Mouse (Mus musculus): ENCODE measurements around the gene Susd5.
"Not testable (repeated sequence)": the region's sequence is repeated elsewhere in the genome, so short reads cannot be mapped to it uniquely, and the experiment has no call there.

Gene Susd5

DNA sequence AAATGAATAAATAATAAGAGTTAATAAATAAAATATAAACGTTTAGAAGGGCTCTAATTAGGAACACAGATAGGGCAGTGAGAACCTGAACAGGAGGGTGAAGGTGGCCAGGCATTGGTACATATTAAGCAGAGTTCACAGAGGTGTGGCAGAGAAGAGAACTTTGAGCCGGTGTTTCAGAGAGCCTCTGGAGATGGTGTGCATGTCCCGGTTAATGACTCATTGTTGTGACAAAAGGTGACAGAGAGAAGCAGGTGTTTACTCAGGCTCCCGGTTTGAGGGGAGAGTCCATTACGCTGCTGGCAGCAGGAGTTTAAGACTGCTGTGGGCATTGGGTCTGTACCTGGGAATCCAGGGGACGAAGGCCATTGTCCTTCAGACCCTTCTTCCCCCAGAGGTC, 12.4 kb downstream of the Susd5 start:
- no peak for DNase-seq (ENCODE audit: low read depth)

- DNase-seq (ENCODE audit: low read depth) = no peak
Observed at GRCm38 (mm10) chr9:114073681-114074080, 16.7 kb downstream of the Susd5 start.

DNA sequence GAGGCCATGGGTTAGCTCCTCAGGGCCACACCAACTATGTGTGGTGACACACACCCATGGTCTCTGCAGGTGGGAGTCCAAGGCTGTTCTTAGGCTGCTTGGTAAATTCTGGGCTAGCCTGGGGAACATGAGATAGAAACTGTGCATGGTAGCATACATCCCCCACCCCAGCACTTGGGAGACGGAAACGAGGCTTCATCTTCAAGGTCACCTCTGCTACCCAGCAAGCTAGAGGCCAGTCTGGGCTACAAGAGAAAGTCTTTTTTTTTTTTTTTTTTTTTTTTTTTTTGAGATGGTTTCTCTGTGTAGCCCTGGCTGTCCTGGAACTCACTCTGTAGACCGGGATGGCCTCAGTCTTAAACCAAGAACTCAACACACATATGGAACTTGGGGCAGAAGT, 29.5 kb downstream of the Susd5 start:
- DNase-seq (ENCODE audit: low read depth) = no peak

GRCm38 (mm10) chr9:114087106-114087815, 30.3 kb downstream of the Susd5 start:
- DNase-seq (ENCODE audit: low read depth) = no peak

DNA sequence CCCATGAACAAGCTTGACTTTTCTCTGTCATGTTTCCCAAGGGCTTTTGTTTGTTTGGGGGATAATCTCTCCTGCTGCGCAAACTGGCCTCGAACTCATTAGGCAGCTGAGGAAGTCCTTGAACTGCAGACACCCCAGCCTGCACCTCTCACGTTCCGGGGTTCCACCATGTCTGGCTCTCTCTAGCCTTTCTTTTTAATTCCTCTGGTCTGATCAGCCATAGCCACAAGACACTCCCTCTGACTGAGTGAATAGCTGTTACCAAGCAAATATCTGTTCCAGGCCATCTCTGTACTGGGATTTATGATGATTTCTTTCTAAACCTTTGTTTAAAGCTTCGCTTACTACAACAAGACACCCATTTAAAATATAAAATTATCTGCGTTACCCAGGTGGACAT, 31.9 kb downstream of the Susd5 start:
- not testable (repeated sequence) for DNase-seq (ENCODE audit: low read depth)

DNA sequence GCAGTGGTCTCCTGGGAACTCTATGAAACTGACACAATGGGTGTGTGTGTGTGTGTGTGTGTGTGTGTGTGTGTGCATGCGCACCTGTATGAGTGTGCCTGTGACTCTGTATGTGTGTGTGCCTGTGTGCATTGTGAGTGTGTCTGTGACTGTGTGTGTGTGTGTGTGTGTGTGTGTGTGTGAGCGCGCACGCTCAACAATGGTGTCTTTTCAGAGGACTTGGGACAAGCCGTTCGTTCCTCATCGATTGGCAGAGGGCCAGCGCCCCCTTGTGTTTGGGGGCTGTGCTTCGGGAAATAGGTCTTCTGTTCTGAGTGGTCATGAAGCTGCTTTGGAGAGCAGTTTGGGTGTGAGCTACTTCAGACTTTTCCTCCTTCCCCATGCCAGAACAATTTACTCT, 35.2 kb downstream of the Susd5 start:
- not testable (repeated sequence) for DNase-seq (ENCODE audit: low read depth)

DNA sequence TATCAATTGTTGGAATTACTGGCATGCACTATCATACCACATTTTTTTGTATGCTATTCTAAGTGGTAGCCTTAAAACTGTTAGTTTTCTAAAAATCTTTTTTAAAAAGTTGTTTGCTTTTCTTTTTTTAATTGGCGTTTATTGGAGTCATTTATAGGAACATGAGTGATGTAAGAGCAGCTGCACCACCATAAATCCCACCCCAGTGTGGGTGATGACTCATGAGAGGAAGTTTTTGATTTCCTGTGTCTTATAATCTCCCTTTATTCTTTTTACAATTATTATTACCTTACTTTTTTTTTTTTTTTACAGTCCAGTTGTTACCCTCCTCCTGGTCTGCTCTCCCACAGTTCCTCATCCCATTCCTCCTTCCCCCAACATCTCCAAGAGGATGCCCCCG, 37.9 kb downstream of the Susd5 start:
- DNase-seq (ENCODE audit: low read depth) = no peak

DNA sequence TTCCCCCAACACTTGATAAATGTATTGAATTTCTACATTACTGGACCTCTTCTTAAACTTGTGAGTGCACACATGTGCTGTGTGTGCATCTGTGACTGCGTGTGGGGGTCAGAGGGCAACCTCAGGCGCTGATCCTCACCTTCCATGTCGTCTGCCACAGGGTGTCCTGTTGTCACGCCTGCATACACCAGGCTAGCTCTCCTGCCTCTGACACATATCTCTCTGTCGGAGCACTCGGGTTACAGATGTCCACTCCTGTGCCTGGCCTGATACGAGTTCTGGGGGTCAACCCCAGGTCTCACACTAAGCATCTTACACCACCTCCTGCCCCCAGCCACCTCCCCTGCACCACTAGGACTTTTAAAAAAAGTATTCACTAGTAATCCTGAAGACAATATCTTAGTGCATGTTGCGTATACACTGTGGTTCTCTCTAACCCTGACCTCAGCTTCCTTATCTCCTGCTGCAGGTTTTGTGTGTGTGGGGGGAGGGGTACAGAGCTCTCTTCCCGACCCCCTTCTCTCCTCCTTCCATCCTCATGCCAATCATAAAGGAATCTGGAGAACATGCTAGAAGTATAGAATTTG, 41.9 kb downstream of the Susd5 start:
- no peak for DNase-seq (ENCODE audit: low read depth)

GRCm38 (mm10) chr9:114110268-114110667, 53.3 kb downstream of the Susd5 start:
- DNase-seq (ENCODE audit: low read depth) = no peak

DNA sequence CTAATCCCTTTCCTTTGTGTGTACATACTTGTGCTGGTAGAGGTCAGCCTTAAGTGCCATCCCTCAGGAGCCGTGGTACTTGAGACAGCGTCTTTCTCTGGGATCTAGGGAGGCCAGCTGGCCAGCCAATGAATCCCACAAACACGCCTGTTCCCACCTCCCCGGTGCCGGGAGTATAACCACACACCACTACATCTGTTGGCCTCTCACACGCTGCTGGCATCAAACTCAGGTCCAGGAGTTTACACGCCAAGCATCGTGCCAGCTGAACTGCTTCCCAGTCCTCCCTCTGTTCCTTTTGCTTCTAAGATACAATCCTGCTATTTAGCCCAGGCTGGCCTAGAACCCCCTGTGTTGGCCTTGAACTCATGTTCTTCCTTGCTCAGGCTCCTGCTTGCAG, 54.2 kb downstream of the Susd5 start:
- peak; percentile 89 for DNase-seq (ENCODE audit: low read depth)

DNA sequence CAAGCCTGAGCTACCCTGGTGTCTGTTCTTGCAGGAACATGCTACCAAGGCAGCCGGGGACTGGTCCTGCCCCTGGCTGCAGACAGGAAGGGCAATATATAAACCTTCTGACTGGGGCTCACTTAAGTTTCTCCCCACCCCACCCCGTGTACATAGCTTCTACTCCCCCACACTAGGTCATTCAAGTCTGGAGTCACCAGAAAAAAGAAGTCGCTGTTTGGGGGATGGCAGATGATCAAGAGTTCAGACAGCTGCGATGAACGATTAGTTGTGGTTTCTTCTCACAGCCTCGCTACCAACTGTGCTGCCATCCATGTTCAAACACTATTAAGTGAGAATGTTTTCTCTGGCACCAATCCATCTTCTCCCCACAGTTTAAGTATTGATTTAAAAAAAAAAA, 55.3 kb downstream of the Susd5 start:
- DNase-seq (ENCODE audit: low read depth) = peak; percentile 98

GRCm38 (mm10) chr9:114113911-114114623, 57.1 kb downstream of the Susd5 start:
- no peak for DNase-seq (ENCODE audit: low read depth)

DNA sequence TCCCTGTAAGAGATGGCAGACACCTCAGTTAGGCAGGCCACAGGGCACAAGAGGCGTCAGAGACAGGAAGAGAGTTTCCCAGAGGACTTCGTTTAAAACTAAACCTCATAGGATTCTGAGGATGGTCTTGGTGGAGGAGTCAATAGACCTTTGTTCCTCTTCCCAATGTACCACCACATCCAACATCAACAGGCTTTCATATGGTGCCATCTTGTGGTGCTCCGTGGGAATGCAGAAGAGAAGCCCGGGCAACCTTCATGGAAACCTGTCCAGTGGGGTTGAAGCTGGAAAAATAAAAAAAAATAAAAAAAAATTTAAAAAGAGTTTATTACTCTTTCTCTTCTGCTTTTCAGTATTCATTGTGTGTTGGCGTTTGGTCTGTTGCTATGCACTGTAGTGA, 59.7 kb downstream of the Susd5 start:
- not testable (repeated sequence) for DNase-seq (ENCODE audit: low read depth)

DNA sequence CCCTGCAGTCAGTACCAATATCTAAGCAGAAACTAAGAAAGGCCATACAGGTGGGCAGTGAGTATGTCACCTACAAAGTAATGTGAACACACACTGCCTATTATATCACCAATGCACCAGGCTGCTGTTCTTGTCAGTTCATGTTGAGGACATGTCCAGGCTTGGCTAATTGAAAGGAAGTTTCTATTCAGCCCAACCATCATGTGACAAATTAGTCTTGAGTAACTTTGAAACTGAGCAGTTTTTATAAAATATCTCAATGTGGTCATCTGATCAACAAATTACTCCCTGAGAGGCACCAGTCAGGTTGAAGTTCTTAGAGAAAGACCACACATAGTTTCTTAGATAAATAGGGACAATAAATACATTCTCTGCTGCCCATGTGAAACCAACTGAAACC, 65.9 kb downstream of the Susd5 start:
- DNase-seq (ENCODE audit: low read depth) = not testable (repeated sequence)

DNA sequence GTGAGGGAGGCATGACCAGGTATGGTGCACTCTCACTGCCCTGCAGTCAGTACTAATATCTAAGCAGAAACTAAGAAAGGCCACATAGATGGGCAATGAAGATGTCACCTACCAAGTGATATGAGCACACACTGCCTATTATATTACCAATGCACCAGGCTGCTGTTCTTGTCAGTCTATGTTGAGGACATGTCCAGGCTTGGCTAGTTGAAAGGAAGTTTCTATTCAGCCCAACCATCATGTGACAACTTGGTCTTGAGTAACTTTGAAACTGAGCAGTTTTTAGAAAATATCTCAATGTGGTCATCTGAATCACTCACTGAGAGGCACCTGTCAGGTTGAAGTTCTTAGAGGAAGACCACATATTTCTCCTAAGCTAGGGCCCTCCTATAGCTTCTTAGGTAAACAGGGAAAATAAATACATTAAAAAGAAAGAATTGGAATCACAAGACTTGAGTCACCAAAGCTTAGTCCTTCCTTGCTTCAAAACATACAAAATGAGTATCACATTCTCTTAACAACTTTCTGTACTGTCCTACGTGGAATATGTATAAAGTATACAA, 72.4 kb downstream of the Susd5 start:
- DNase-seq (ENCODE audit: low read depth) = not testable (repeated sequence)

Measured in fibroblast of lung, adult 2 months (primary cell).